Mouse (Mus musculus) lung, postnatal 14 days (tissue): Measurements from ENCODE around the gene Rdh11.

ENCODE experiments used
- DNase-seq: peaks from one replicate; pipeline ENCODE4 v3.0.0; 2021

Gene Rdh11

DNA sequence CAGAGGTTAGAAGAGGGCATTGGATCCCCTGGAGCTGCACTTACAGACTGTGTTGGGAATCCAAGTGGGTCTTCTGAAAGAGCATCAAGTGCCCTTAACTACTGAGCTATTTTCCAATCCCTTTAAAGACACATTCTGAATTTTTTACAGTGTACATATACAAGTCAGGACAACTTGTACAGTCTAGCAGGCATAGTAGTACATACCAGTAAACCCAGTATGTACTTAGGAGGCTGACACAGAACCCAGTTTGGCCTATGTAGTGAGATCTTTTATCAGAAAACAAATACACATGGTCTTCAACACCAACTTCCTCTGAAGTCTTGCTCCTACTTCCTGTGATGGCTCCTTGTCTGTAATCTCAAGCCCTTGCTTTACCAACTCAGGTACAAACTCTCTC lies 53.1 kb downstream of the Rdh11 start:
- no peak for DNase-seq

DNA sequence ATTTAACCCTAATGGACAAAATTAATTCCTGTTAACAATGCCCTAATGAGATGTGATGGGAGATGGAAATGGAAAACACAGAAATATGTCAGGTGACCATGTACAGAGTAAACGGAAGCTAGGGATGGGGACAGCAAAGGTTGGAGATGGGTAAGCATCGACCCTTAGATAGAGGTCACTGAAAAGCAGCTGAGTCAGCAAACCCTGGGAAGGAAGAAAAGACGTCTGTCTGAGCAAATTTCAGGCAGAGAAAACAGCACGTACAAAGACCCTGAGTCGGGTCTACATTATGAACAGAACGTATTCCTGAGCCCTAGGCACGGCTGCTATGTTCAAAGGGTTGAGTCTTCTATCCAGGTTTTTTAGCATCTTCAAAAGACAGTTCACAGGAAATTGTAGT lies 55.1 kb downstream of the Rdh11 start:
- no peak for DNase-seq

DNA sequence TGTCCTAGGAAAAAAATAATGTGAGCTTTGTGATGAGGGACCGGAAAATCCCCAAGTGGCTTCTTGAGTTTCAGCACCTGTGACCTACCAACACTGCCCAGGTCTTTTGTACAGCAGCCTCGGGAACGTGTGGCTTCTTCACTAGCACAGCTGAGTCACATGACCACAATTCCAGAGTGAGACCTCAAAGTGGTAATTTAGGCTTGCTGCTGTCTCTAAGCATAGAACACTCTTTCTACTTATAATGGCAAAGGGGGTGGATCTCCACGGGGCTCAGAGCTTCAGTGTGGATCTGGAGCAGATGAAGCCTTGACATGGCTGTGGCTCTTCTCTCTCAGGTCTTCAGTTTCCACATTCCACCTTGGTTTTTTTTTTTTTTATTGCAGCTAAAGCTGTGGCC lies 57.0 kb downstream of the Rdh11 start:
- DNase-seq, result no peak

DNA sequence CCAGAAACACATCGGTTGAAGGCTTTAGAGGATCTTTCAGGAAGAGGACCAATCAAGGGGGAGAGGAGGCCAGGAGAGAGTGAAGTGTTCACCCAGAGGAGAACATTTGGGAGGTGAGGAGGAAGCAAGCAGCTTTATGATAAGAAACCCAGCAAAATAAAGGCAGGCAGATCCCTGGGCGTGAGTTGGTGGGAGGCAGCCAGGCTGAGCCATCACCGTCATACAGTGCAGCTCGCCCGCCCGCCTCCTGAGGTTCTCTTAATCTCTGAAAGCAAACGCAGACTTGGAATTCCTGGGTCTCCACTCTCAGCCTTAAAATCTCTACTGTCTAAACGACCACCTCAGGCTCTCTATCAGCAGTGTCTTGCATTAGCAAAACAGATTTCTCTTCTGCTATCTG lies 57.4 kb downstream of the Rdh11 start:
- no peak for DNase-seq

DNA sequence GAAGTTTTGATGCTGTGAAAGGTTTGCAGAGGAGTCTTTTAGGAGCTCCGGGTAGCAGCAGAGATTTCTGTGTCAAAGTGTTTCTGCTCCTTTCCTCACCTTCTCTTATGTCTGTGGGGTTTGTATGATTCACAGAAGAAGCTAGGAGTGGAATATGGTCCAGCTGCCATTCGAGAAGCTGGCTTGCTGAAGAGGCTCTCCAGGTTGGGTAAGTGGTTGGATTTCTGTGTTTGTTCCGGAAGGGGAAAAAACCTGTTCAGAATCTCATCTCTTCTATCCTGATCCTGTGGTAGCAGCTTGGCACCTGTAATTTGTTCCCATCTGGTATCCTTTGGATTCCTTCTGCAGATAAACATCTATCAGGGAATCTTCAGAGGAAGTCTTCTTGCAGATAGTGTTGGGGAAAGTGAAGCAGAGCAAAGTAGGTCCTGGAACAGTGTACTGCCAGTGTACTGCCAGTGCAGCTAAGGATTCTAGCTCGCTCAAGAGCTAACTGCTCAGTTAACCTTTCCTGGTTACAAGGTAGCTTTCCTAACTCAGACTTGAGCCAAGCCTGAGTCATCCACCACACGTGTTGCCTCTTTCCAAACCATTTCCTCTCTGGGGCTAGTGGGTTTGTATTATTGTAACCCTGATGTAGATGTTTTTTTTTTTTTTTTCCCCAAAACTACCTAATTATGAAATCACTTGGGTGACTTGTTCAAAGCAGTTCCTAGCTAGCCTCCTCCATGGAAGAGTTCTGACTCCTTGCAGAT lies 60.2 kb downstream of the Rdh11 start:
- peak; percentile 11 for DNase-seq

DNA sequence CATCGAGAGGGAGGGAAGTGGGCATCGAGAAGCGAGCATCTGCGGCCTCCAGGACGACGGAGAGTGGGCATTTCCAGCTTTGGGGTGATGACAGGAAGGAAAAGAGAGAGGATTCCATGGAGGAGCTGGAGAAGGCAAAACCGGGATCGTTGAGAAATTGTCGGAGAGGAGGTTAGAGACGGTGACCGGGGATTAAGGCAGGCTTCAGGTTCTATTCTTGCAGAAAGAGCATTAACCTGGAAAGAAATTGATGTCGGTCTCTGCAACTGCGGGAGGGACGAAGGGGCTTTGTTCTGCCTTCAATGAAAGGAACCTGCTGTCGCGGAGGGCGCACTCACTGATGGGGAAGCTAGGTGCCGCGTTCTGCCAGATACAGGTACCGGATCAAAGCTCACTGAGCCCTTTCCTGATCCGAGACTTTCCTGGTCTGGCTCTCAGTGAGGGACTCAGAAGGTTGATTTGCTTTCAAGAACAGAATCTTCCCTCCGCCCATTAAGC lies 60.9 kb downstream of the Rdh11 start:
- DNase-seq, result no peak

DNA sequence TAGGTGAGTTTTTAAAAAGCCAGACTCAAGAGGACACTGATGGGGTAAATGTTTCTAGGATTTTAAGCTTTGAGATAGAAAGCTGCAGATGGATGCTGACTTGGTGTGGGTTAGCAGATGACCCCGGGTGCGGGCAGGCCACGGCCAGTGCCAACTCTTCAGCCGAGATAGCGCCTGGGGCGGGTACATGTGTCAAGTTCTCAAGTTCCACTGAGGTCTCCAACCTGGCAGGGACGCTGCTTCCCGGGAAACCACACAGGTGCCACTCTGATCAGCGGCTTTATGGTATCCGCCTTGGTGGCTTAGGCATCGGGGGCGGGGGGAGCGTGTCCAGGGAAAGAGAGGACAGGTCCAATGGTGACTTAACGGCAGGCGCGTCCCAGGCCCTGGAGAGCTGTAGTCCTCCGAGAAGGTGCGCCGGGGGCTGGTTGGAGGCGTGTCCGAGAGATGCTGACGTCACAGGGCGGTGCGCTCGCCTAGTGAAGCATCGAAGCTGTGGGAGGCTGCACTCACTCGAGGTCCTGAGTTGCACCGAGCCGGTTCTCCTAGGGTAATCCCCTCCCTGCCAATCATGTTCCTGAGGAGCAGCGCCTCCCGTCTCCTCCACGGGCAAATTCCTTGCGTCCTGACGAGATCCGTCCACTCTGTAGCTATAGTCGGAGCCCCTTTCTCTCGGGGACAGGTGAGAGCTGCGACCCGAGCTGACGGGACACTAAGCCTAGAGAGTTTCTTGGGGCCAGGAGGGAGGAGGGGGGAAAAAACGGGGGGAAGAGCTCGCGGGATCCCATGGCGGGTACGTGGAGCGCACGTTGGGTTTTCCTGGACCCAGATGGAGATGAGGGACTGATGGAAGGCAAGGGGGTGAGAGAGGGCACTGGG lies 61.6 kb downstream of the Rdh11 start, which contains the start of gene Arg2:
TSS of gene Arg2 (plus strand) at position 479 of the 879 bp plus-strand sequence.
- DNase-seq, result peak; percentile 81
